Mouse (Mus musculus) frontal cortex, postnatal 10 days (tissue): ENCODE results near the gene Gls.

Source experiments
- DNase-seq, 2 experiments: peaks; one replicate each; pipeline ENCODE4 v3.0.0; 2022; ENCODE audit warnings: low spot score in 2 of 2, mixed read lengths in 1 of 2

The Gls gene

GRCm38 (mm10) chr1:52158040-52158439 is 75.0 kb downstream of the Gls start:
- no peak for DNase-seq

- no peak for DNase-seq
Measured at GRCm38 (mm10) chr1:52156351-52156750, 76.7 kb downstream of the Gls start.

GRCm38 (mm10) chr1:52154890-52155289 is 78.1 kb downstream of the Gls start:
- DNase-seq = no peak

- DNase-seq = no peak
Measured at GRCm38 (mm10) chr1:52152936-52153335, 80.1 kb downstream of the Gls start.

GRCm38 (mm10) chr1:52152369-52152768 is 80.7 kb downstream of the Gls start:
- no peak for DNase-seq

- DNase-seq = no peak
Measured at GRCm38 (mm10) chr1:52151166-52151565, 81.9 kb downstream of the Gls start.

GRCm38 (mm10) chr1:52150676-52151075 is 82.4 kb downstream of the Gls start:
- no peak for DNase-seq

GRCm38 (mm10) chr1:52149934-52150346 is 83.1 kb downstream of the Gls start:
- peak; percentile 35 to 44 for DNase-seq

GRCm38 (mm10) chr1:52148696-52149095 is 84.3 kb downstream of the Gls start:
- no peak for DNase-seq

GRCm38 (mm10) chr1:52148178-52148577 is 84.9 kb downstream of the Gls start:
- no peak for DNase-seq

GRCm38 (mm10) chr1:52147431-52147830 is 85.6 kb downstream of the Gls start:
- DNase-seq = no peak

- DNase-seq = peak in 1 of 2 experiments; percentile 57
Measured at GRCm38 (mm10) chr1:52146214-52146970, 86.6 kb downstream of the Gls start.

GRCm38 (mm10) chr1:52144907-52145306 is 88.1 kb downstream of the Gls start:
- DNase-seq = no peak

GRCm38 (mm10) chr1:52143596-52144156 is 89.4 kb downstream of the Gls start:
- no peak for DNase-seq

- no peak for DNase-seq
Measured at GRCm38 (mm10) chr1:52143191-52143590, 89.8 kb downstream of the Gls start.

- DNase-seq = no peak
Measured at GRCm38 (mm10) chr1:52142117-52142516, 90.9 kb downstream of the Gls start.

- no peak for DNase-seq
Measured at GRCm38 (mm10) chr1:52141482-52141881, 91.5 kb downstream of the Gls start.

- no peak for DNase-seq
Measured at GRCm38 (mm10) chr1:52140534-52140933, 92.5 kb downstream of the Gls start.

- no peak for DNase-seq
Measured at GRCm38 (mm10) chr1:52137292-52137691, 95.7 kb downstream of the Gls start.

- no peak for DNase-seq
Measured at GRCm38 (mm10) chr1:52133254-52133653, 99.8 kb downstream of the Gls start.

GRCm38 (mm10) chr1:52131787-52132377 is 101.2 kb downstream of the Gls start:
- no peak for DNase-seq

GRCm38 (mm10) chr1:52129794-52130193 is 103.2 kb downstream of the Gls start:
- no peak for DNase-seq

- DNase-seq = no peak
Measured at GRCm38 (mm10) chr1:52127350-52127749, 105.7 kb downstream of the Gls start.
